Mouse (Mus musculus) adipocyte (in vitro differentiated cells): ENCODE data around the gene Gm10638.

Experiments used
- DNase-seq: peaks from one replicate; pipeline ENCODE4 v3.0.0-alpha.2; 2016; ENCODE audit warnings: low spot score

The Gm10638 gene

GRCm38 (mm10) chr8:86745221-86745934, at the start of gene Gm10638, which contains the start of gene Siah1a:
TSS of gene Gm10638 (plus strand) at chr8:86745699.
TSS of gene Siah1a (minus strand) at chr8:86745934.
- DNase-seq: no peak

GRCm38 (mm10) chr8:86695703-86696102, 49.8 kb upstream of the Gm10638 start:
- no peak for DNase-seq

DNA sequence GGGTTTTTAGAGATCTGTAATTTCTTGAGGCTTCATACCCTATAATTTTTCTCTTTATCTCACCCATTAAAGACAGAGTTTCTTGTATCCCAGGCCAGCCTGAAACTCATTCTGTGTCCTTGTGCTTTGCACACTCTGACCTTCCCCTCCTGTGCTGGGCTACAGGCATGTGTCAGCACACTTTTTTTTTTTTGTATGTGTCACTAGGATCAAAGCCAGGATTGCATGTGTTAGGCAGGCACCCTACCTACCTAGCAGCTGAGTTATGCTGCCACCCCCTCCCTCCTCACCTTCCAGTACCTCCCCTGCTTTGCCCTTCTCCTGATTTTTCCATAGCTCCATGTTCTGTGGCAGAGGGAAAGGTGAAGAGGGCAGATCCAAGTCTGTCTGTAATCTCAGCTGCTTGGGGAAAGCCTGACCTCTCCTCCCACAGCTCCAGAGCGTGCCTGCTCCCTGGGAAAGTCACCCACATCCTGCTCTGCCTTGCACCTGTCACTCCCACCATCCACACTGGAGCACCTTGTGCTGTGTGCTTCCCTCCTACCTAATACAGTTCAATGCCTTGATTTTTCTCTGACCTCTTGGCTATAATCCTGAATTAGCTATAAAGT, 46.6 kb upstream of the Gm10638 start:
- no peak for DNase-seq

DNA sequence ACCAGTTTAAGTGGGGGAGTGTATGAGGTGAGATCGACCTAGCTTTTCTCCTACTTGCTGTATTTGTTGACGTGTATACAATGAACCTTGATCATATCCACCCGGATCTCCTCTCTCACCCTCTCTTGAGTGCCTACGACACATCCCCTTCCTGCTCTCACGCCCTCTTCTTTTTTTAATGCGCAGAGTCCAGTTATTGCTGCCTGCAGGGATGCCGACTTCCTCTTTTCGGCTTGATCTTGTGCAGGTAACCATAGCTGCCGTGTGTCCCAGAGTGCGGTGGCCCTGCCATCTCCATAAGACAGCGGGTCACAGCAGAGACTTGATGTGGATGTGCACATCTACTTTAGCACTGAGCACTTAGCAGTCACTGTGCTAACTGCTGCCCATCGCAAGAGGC, 46.0 kb upstream of the Gm10638 start:
- no peak for DNase-seq

DNA sequence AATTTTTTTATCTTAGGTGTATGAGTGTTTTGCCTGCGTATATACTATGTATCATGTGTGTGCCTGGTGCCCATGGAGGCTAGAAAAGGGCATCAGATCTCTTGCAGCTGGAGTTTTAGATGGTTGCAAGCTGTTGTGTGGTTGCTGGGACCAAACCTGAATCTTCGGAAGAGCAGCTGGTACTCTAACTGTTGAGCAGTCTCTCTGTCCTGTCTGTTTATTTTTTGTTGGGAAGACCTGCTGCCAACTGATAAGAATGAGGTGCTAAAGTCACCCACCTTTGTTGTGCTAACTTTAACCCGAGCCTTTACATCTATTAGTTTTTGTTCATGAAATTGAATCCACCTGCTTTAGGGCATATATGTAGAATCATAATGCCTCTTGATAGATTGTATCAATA, 43.0 kb upstream of the Gm10638 start:
- no peak for DNase-seq

- no peak for DNase-seq
Measured at GRCm38 (mm10) chr8:86705317-86705716, 40.2 kb upstream of the Gm10638 start.

DNA sequence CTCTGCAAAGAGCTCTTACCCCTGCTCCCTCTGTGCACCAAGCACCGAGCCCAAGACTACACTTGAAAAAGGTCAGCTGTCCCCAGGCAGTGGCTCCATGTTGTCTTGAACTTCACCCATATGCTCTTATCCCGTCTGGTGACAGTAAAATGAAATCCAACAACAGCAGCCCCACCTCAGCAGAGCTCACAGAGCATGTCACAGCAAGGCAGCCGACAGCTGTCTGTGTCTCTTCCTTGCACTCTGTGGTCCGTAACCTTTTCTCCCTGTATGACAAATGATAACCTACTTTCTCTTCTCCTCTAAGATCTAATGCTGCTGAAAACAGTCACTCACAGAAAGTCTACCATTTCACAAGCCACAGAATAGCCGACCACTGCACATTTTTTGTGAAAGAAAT, 38.7 kb upstream of the Gm10638 start:
- no peak for DNase-seq

- DNase-seq: no peak
Measured at GRCm38 (mm10) chr8:86707873-86708272, 37.6 kb upstream of the Gm10638 start.

GRCm38 (mm10) chr8:86712594-86712993, 32.9 kb upstream of the Gm10638 start:
- no peak for DNase-seq

DNA sequence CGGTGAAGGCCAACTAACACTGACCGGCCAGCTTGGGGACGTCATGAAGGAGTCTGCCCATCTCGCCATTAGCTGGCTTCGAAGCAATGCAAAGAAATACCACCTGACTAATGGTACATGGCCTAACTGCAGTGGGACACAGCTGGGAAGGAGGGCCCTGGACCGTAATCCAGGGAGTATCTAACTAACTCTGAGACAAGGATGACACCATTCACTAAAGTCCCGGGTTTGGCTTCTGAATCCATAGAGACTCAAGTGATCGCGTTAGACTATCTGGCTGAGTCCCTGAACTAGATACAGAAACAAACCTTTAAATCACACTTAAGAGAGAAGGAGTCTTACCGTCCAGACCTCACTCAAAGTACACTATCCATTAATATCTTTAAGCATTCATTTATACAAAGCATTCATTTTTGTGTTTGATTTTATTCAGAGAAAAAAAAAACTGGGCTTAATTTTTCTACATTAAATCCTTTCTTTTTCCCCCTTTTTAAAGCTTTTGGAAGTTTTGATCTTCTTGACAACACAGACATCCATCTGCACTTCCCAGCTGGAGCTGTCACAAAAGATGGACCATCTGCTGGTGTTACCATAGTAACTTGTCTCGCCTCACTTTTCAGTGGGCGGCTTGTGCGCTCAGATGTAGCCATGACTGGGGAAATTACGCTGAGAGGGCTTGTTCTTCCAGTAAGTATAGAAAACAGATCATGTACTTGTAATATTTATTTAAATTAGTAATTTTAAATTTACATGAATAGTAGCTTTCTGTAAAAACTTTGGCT, 31.9 kb upstream of the Gm10638 start:
- DNase-seq: no peak

GRCm38 (mm10) chr8:86718332-86718994, 27.0 kb upstream of the Gm10638 start:
- DNase-seq: no peak

- DNase-seq: no peak
Measured at GRCm38 (mm10) chr8:86719368-86719767, 26.1 kb upstream of the Gm10638 start.

DNA sequence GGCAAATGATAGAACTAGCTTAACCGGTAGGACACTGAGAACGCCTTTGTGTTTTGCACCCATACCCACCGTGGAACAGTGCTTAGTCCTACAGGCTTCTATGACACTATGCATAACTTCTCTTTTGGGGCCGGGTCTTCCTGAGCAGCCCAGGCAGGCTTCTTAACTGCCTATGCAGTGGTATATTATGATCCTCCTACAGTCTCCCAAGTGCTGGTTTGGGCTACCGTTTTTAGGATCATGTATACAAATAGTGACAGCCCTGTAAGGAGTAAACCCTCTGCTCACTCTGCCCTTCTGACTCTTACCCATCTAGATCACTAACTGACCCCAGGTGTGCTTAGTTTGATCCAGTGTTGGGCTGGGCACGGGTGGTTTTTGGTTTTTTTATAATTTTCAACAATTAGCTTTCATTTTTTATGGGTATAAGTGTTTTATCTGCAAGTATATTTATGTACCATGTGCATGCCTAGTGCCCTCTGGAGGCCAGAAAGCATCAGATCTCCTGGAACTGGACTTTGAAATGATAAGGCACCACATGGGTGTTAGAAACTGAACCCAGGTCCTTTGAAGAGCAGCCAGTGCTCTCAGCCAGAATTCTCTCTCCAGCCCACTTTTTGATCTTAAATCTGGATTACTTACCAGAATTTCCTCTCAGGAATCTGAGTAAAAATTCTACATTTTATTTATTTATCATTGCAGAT, 24.6 kb upstream of the Gm10638 start:
- no peak for DNase-seq

- DNase-seq: no peak
Measured at GRCm38 (mm10) chr8:86721490-86721889, 24.0 kb upstream of the Gm10638 start.

DNA sequence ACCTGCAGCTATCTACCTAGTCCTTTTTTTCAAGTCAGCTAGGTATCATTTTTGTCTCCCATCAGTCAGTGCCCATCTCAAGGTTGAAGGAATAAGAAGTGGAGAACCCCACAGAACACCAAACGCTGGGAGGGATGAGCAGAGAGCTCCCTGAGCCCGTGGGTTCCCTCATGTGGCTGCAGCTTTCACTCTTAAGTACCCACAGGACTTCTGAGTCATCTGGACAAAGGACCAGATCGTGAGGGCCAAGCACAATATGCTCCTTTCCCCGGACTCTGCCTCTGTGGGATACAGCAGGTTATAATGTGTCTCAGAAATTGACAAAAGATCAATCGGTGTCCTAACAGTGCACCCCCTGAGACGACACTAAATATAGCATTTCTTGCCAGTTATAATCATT, 18.5 kb upstream of the Gm10638 start:
- DNase-seq: no peak

DNA sequence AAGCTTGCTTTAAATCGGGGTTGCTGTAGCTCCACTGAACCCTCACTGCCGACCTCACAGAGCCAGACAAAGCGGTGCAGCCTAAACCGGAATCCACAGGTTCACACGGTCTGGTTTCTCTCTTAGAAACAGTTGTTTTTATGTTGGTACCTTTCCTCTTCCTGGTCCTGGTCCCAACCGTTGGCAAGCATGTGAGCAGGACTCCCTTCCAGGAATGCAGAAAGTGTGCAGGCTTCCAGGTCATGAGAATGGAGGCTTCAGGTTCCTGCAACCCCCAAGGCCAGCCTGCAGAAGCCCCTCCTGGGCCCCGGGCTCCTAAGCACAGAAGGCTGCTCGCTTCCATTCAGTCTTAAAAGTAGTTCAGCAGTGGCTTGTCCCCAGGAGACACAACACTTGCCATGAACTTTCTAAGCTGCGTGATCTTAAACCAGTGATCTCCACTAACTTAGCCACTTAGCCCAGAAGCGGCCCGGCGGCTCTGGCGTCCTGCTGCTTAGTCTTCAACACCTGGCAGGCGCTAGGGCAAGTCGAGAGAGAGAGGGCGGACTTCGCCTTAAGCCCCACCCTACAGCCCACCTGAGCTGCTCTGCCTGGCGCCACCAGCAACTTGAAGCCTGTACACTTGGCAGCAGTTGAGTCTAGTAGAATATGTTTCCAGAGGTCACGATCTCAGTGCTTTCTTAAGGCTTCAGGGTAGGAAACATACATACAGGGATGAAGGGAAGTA, 17.1 kb upstream of the Gm10638 start:
- DNase-seq: peak; percentile 62

GRCm38 (mm10) chr8:86730303-86730702, 15.2 kb upstream of the Gm10638 start:
- no peak for DNase-seq

DNA sequence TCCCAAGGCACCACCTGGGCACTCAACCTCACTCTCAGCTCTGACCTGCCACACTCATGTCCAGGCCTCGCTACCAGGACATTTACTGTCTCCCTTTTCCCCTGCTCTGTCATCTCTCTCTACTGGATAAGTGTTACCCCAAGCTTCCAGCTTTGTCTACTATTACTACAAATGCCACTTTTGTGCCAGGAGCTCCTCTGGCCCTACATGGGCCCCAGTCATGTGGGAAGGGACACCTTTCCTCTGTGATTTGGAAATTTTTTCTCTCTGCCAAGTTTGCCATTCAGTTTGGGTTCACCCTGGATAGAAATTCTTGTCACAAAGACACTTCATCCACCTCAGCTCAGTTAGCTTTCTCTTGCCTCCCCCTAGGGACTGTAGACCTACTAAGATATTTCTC, 14.6 kb upstream of the Gm10638 start:
- no peak for DNase-seq

- DNase-seq: no peak
Measured at GRCm38 (mm10) chr8:86734171-86734570, 11.3 kb upstream of the Gm10638 start.

GRCm38 (mm10) chr8:86734954-86735353, 10.5 kb upstream of the Gm10638 start:
- DNase-seq: no peak

DNA sequence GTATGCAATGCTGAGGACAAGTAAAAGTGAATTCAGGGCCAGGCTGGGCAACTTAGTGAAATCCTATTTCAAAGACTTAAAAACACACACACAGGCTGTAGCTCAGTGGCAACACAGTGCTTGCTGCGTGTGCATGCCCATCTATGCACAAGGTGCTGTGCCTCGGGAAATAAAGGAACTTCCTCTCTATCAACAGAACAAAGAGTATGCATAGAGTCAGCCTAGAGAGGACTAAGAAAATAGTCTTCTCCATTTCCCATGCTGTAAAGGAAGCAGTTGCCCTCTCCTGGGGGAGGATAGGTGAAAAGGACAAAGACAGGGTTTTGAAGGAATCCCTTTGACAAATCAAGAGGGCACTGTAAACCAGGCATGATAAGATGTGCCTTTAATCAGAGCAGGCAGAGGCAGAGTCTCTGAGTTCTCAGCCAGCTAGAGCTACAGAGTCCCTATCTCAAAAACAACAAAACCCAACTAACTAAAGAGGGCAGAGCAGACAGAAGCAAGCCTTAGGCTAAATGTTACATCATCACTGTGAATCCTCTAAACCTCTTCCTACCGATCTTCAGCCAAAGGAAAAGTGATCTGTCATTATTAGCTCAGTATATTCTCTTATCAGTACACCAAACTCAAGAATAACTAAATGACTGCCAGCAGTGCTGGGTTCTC, 9.9 kb upstream of the Gm10638 start:
- DNase-seq: no peak
